Mouse (Mus musculus): ENCODE measurements around the gene Psd4.

- TF ChIP-seq CTCF (conservative IDR thresholded peaks at IDR 0.05; ENCODE audit: low read length), result no peak
- TF ChIP-seq POU5F1 (IDR thresholded peaks at IDR 0.05; ENCODE audit: borderline replicate concordance, low read length), result no peak
- TF ChIP-seq NANOG (IDR thresholded peaks at IDR 0.05; ENCODE audit: borderline replicate concordance, low read length), result no peak
Measured at GRCm38 (mm10) chr2:24363818-24364217, 3.6 kb upstream of the Psd4 start.

Data from E14TG2a.4 (cell line).